In genomic region chr12:71910246-71910645, GRCm38 (mm10) we compare ENCODE assay signal across 22 mouse cellular contexts.
DNase-seq lines count a peak whose midpoint lies in the region; ATAC-seq and TF ChIP-seq lines count a peak whose summit lies in the region.
"Had no signal": no experiment of that assay in that cellular context is flagged by ENCODE, and none has a peak within 500 bp of the region (broad histone marks: within the 10 kb centered on the region; RNA-seq: fewer than 3 reads in every experiment).

No protein-coding gene starts in this region.

- no peaks in the 10 kb centered on the region for H3K27me3 ChIP-seq in kidney, embryonic 14.5 days (ENCODE audit: control insufficient read depth, insufficient read depth, low read length)
- H3K27me3 ChIP-seq in kidney, embryonic 15.5 days, result no peaks in the 10 kb centered on the region
- H3K27me3 ChIP-seq: limb, embryonic 13.5 days; liver, embryonic 13.5 days; megakaryocyte, embryonic 14.5 days; midbrain, embryonic 15.5 days; neural tube, embryonic 12.5 days had no signal

- H3K9me3 ChIP-seq in kidney, embryonic 14.5 days (ENCODE audit: control insufficient read depth, low read length), result no peaks in the 10 kb centered on the region
- no peaks in the 10 kb centered on the region for H3K9me3 ChIP-seq in kidney, embryonic 15.5 days (replicated peaks)
- H3K9me3 ChIP-seq: limb, embryonic 13.5 days; liver, embryonic 13.5 days; megakaryocyte, embryonic 14.5 days; midbrain, embryonic 15.5 days; neural tube, embryonic 12.5 days had no signal

- 56% methylated on average over 7 of the region's 7 CpGs for WGBS in kidney, embryonic 14.5 days
- 51% methylated on average over 7 of the region's 7 CpGs for WGBS in kidney, embryonic 15.5 days

- 0 out of 2 replicates have a peak overlapping the region, but pooled peaks have one; percentile 9 for H3K27ac ChIP-seq in kidney, embryonic 14.5 days (ENCODE audit: low read depth, low read length)
- no peak overlapping the region for H3K27ac ChIP-seq in kidney, embryonic 15.5 days
- H3K27ac ChIP-seq in cortical plate, adult 2 months (ENCODE audit: insufficient read depth, low read length), result peak overlapping the region; percentile 29; the same call in 1 of the 2 replicates
- H3K27ac ChIP-seq: limb, embryonic 13.5 days; liver, embryonic 13.5 days; midbrain, embryonic 15.5 days; neural tube, embryonic 12.5 days had no signal

- ATAC-seq in kidney, embryonic 14.5 days (ENCODE audit: low FRiP score, low TSS enrichment), result no peak
- no peak for ATAC-seq in kidney, embryonic 15.5 days (replicated peaks; ENCODE audit: low FRiP score)
- ATAC-seq: forebrain, embryonic 14.5 days; inflammation-experienced regulatory T-cells, adult 6 months; midbrain, embryonic 15.5 days had no signal

- TF ChIP-seq CTCF in cortical plate, adult 2 months (IDR thresholded peaks at IDR 0.05; ENCODE audit: extremely low read depth, insufficient read depth, low read length), result no peak

- H3K36me3 ChIP-seq in kidney, embryonic 14.5 days (ENCODE audit: control insufficient read depth, insufficient read depth, low read length), result no peaks in the 10 kb centered on the region
- H3K36me3 ChIP-seq in kidney, embryonic 15.5 days, result no peaks in the 10 kb centered on the region
- H3K36me3 ChIP-seq: limb, embryonic 13.5 days; midbrain, embryonic 15.5 days; neural tube, embryonic 12.5 days had no signal

- peak; percentile 28 to 36 for DNase-seq in cerebellum, adult 18-20 months
- no peak for DNase-seq in cerebellum, postnatal 4 days (ENCODE audit: low spot score in 2 of 2)
- DNase-seq in brain, adult 2 months (ENCODE audit: low read depth, low spot score), result peak; percentile 51
- DNase-seq in right cerebral cortex, adult 2 months (ENCODE audit: low spot score in 2 of 2), result no peak
- DNase-seq: adrenal gland, postnatal 14 days; heart, postnatal 10 days; kidney, adult 18-20 months; liver, embryonic 13.5 days; lung, embryonic 14.5 days; lung, postnatal 36 days; right cerebral cortex, postnatal 4 days; thymus, postnatal 25 days had no signal

- H3K4me3 ChIP-seq in kidney, embryonic 14.5 days (ENCODE audit: low read length), result no peak overlapping the region
- no peak overlapping the region for H3K4me3 ChIP-seq in kidney, embryonic 15.5 days (replicated peaks)
- no peak overlapping the region for H3K4me3 ChIP-seq in cortical plate, adult 2 months (ENCODE audit: insufficient read depth, low read length)
- H3K4me3 ChIP-seq: limb, embryonic 13.5 days; liver, embryonic 13.5 days; megakaryocyte, embryonic 14.5 days; midbrain, embryonic 15.5 days; neural tube, embryonic 12.5 days had no signal

- H3K4me1 ChIP-seq in kidney, embryonic 14.5 days (ENCODE audit: control insufficient read depth, insufficient read depth, low read length), result peaks cover 13% of the 10 kb centered on the region
- peaks cover 35% of the 10 kb centered on the region for H3K4me1 ChIP-seq in kidney, embryonic 15.5 days
- peaks cover 10% of the 10 kb centered on the region for H3K4me1 ChIP-seq in cortical plate, adult 2 months (ENCODE audit: control insufficient read depth, insufficient read depth, low read length)

- no peak overlapping the region for H3K4me2 ChIP-seq in kidney, embryonic 14.5 days (replicated peaks; ENCODE audit: low read depth, low read length)
- H3K4me2 ChIP-seq in kidney, embryonic 15.5 days, result no peak overlapping the region
- H3K4me2 ChIP-seq: heart, embryonic 11.5 days; limb, embryonic 13.5 days; liver, embryonic 13.5 days; lung, embryonic 14.5 days; midbrain, embryonic 15.5 days; neural tube, embryonic 12.5 days had no signal

- H3K9ac ChIP-seq in kidney, embryonic 14.5 days (ENCODE audit: low read depth, low read length), result no peak overlapping the region
- H3K9ac ChIP-seq in kidney, embryonic 15.5 days, result no peak overlapping the region
- H3K9ac ChIP-seq: limb, embryonic 13.5 days; liver, embryonic 13.5 days; lung, embryonic 14.5 days; midbrain, embryonic 15.5 days; neural tube, embryonic 12.5 days had no signal

- TF ChIP-seq POLR2A in cortical plate, adult 2 months (IDR thresholded peaks at IDR 0.05; ENCODE audit: extremely low read depth, insufficient read depth, low read length), result no peak

Comparison
In these comparisons a context has a peak if more than half of its experiments do, and no peak if none do; other contexts are left out.
1. DNase-seq: peak in cerebellum, adult 18-20 months (2 of 2) and brain, adult 2 months (single experiment); none in cerebellum, postnatal 4 days (0 of 2) and right cerebral cortex, adult 2 months (0 of 2).